Mouse (Mus musculus) limb, embryonic 12.5 days (tissue): ENCODE results near the gene Zfyve28. TPM values are rescaled to one million over a fixed set of nuclear protein-coding genes. Genes with fewer than 3 reads are reported as not detected.

ENCODE experiments used
- ATAC-seq: fragments of 200-750 bp; cut with Nextera tagmentation; 2 replicates; pipeline ENCODE4 v1.8.0; 2017; ENCODE audit warnings: low read depth, moderate TSS enrichment; ENCODE audit not compliant: insufficient number of reproducible peaks, insufficient read depth, low FRiP score, low TSS enrichment
- H3K27ac ChIP-seq: fragments of 300-500 bp; sonication (generic); 2 replicates; pipeline ENCODE4 v1.5.1; 2016; ENCODE audit warnings: mild to moderate bottlenecking, moderate library complexity
- H3K27me3 ChIP-seq: fragments of 300-500 bp; sonication (generic); 2 replicates; pipeline ENCODE4 v1.6.1; 2016; ENCODE audit warnings: mild to moderate bottlenecking, moderate library complexity
- H3K36me3 ChIP-seq: fragments of 300-500 bp; sonication (generic); 2 replicates; pipeline ENCODE4 v1.6.1; 2016; ENCODE audit warnings: mild to moderate bottlenecking, moderate library complexity
- H3K4me1 ChIP-seq: fragments of 300-500 bp; sonication (generic); replicated peaks from 2 replicates; pipeline ENCODE4 v1.6.1; 2016
- H3K4me2 ChIP-seq: fragments of 300-500 bp; sonication (generic); 2 replicates; pipeline ENCODE4 v1.6.1; 2016; ENCODE audit warnings: mild to moderate bottlenecking, moderate library complexity
- H3K4me3 ChIP-seq: fragments of 300-500 bp; sonication (generic); replicated peaks from 2 replicates; pipeline ENCODE4 v1.5.1; 2016; ENCODE audit warnings: mild to moderate bottlenecking
- H3K9ac ChIP-seq: fragments of 300-500 bp; sonication (generic); replicated peaks from 2 replicates; pipeline ENCODE4 v1.6.1; 2016; ENCODE audit warnings: mild to moderate bottlenecking, moderate library complexity
- H3K9me3 ChIP-seq: fragments of 300-500 bp; sonication (generic); 2 replicates; pipeline ENCODE4 v1.6.1; 2016; ENCODE audit warnings: mild to moderate bottlenecking, moderate library complexity
- WGBS: fragments of 180-500 bp; shearing (Covaris S2); methylation state at CpG from one replicate; pipeline ENCODE4 v1.1.7; 2016; 5-methylcytosine and 5-hydroxymethylcytosine counted together
- polyA plus RNA-seq: library from polyadenylated mRNA; unstranded; fragments of >200 nt; fragmentation: Nextera tagmentation; extraction: Ambion mirVana; gene quantifications from 2 replicates; pipeline ENCODE4 v1.2.1, GENCODE M21; 2016

The Zfyve28 gene
- polyA plus RNA-seq, 1 experiment from 2014 or later: 2.0 TPM

GRCm38 (mm10) chr5:34286516-34286915 lies 1.7 kb downstream of the Zfyve28 start:
- 1% methylated on average over 11 of the region's 11 CpGs for WGBS
- Histone ChIP-seq H3K4me1 (peaks cover 27% of the 10 kb centered on the region), H3K9ac (no peak overlapping the region), H3K4me3 (peak overlapping the region; percentile 74), H3K4me2 (peak overlapping the region; percentile 95; the same call in 1 of the 2 replicates), H3K9me3 (no peaks in the 10 kb centered on the region), H3K27me3 (peaks cover 90% of the 10 kb centered on the region), H3K36me3 (no peaks in the 10 kb centered on the region), H3K27ac (no peak overlapping the region)
- ATAC-seq: no peak

GRCm38 (mm10) chr5:34285285-34285684 lies 3.0 kb downstream of the Zfyve28 start:
- Histone ChIP-seq H3K4me3 (no peak overlapping the region), H3K27me3 (peaks cover 80% of the 10 kb centered on the region), H3K36me3 (no peaks in the 10 kb centered on the region), H3K9me3 (no peaks in the 10 kb centered on the region), H3K9ac (no peak overlapping the region), H3K4me2 (no peak overlapping the region), H3K27ac (no peak overlapping the region), H3K4me1 (peaks cover 27% of the 10 kb centered on the region)
- ATAC-seq: no peak
- WGBS: 87% methylated on average over 2 of the region's 2 CpGs

DNA sequence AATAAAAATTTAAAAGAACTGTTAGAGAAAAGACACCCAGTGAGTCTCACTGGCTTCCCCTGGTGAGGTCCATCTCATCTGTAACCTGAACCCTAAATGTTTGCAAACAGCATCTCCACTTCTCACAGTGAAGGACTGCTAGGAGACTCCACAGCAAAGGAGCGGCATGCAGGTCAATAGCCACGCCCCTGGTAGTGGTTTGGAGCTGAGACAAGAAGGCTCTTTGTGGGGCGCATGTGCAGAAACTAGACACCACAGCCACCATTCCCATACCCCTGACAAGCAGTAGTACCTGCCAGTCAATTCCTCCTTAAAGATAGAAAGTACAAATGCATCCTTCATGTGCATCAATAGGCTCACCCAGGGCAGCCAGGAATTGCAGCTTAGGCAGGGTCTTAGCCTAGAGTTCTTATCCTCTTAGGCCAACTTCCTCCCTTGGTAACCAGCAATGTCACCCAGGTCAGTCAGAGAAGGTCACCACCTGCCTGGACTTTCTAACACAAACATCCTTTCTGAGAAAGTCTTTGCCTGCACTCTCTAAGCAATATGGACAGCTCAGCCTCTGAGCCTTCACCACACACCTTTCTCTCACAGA lies 4.0 kb downstream of the Zfyve28 start:
- 42% methylated on average over 3 of the region's 3 CpGs for WGBS

GRCm38 (mm10) chr5:34283355-34283754 lies 4.9 kb downstream of the Zfyve28 start:
- Histone ChIP-seq H3K9me3 (no peaks in the 10 kb centered on the region), H3K36me3 (no peaks in the 10 kb centered on the region), H3K4me2 (no peak overlapping the region), H3K9ac (no peak overlapping the region), H3K4me3 (no peak overlapping the region), H3K4me1 (peaks cover 23% of the 10 kb centered on the region), H3K27ac (no peak overlapping the region), H3K27me3 (peaks cover 60% of the 10 kb centered on the region)
- 87% methylated on average over 5 of the region's 5 CpGs for WGBS
- ATAC-seq: no peak

More for the DNA sequence above, 4.0 kb downstream of the Zfyve28 start:
- H3K9me3 ChIP-seq: no peaks in the 10 kb centered on the region
- no peak for ATAC-seq
- no peak overlapping the region for H3K4me3 ChIP-seq
- H3K9ac ChIP-seq: no peak overlapping the region
- no peak overlapping the region for H3K4me2 ChIP-seq
- no peaks in the 10 kb centered on the region for H3K36me3 ChIP-seq
- H3K27ac ChIP-seq: no peak overlapping the region
- peaks cover 27% of the 10 kb centered on the region for H3K4me1 ChIP-seq
- peaks cover 69% of the 10 kb centered on the region for H3K27me3 ChIP-seq

GRCm38 (mm10) chr5:34280976-34281375 lies 7.3 kb downstream of the Zfyve28 start:
- no peaks in the 10 kb centered on the region for H3K36me3 ChIP-seq
- H3K9ac ChIP-seq: no peak overlapping the region
- no peak for ATAC-seq
- peaks cover 37% of the 10 kb centered on the region for H3K27me3 ChIP-seq
- no peak overlapping the region for H3K4me2 ChIP-seq
- WGBS: 81% methylated on average over 7 of the region's 7 CpGs
- H3K4me1 ChIP-seq: 0 out of 2 replicates have a peak, but pooled peaks cover 8% of the 10 kb centered on the region
- H3K9me3 ChIP-seq: no peaks in the 10 kb centered on the region
- no peak overlapping the region for H3K4me3 ChIP-seq
- H3K27ac ChIP-seq: no peak overlapping the region

GRCm38 (mm10) chr5:34279214-34279613 lies 9.0 kb downstream of the Zfyve28 start:
- no peak for ATAC-seq
- Histone ChIP-seq H3K9ac (no peak overlapping the region), H3K27me3 (peaks cover 21% of the 10 kb centered on the region), H3K4me3 (no peak overlapping the region), H3K9me3 (no peaks in the 10 kb centered on the region), H3K4me1 (0 out of 2 replicates have a peak, but pooled peaks cover 8% of the 10 kb centered on the region), H3K4me2 (no peak overlapping the region), H3K36me3 (no peaks in the 10 kb centered on the region), H3K27ac (no peak overlapping the region)
- WGBS: 85% methylated on average over 9 of the region's 9 CpGs

GRCm38 (mm10) chr5:34278058-34278457 lies 10.2 kb downstream of the Zfyve28 start:
- 0 out of 2 replicates have a peak, but pooled peaks cover 12% of the 10 kb centered on the region for H3K4me1 ChIP-seq
- no peak overlapping the region for H3K9ac ChIP-seq
- ATAC-seq: no peak
- H3K27ac ChIP-seq: no peak overlapping the region
- no peaks in the 10 kb centered on the region for H3K9me3 ChIP-seq
- no peak overlapping the region for H3K4me3 ChIP-seq
- WGBS: 72% methylated on average over 4 of the region's 4 CpGs
- no peaks in the 10 kb centered on the region for H3K36me3 ChIP-seq
- H3K27me3 ChIP-seq: peaks cover 11% of the 10 kb centered on the region; the same call in 1 of the 2 replicates
- H3K4me2 ChIP-seq: no peak overlapping the region

DNA sequence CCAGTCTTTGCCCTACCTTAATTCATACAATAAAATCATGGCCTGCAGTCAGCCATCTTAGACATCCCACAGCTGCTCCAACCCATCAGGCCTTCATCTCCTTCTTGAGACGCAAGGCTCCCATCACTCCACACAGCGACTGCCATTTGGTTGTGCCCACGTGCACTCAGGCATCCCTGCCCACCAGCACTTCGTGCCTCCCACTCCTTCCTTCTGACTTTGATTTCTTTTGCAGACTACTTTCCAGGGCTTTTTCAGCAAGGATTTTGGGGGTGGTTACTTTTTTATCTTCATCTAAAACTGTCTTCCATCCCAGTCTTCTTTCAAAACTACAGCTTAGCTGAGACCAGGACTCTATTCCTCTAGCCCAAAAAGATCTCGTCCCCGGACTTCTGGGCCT lies 11.5 kb downstream of the Zfyve28 start:
- 0 out of 2 replicates have a peak, but pooled peaks cover 8% of the 10 kb centered on the region for H3K4me1 ChIP-seq
- no peak overlapping the region for H3K4me3 ChIP-seq
- WGBS: 73% methylated on average over 6 of the region's 6 CpGs
- H3K27me3 ChIP-seq: 0 out of 2 replicates have a peak, but pooled peaks cover 2% of the 10 kb centered on the region
- H3K9ac ChIP-seq: no peak overlapping the region
- ATAC-seq: no peak
- no peaks in the 10 kb centered on the region for H3K36me3 ChIP-seq
- no peaks in the 10 kb centered on the region for H3K9me3 ChIP-seq
- H3K4me2 ChIP-seq: no peak overlapping the region
- H3K27ac ChIP-seq: no peak overlapping the region

DNA sequence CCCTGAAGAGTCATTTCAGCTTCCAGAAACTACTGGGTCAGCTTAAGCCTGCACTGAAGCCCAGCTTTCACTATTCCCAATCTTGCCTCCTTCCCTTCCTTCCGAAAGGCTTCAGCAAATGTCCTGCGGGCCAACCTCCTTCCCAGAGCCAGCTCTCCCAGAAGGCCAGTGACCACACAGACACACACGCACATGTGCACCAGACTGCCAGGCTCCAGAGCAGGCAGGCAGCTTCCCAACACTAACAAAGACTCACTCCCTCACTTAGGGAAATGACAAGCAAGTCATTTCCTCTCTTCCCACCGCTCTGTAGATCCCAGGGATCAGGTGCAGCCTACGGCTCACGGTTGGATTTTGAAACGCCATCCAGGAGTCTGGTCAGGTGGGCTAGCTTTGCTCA lies 12.1 kb downstream of the Zfyve28 start:
- Histone ChIP-seq H3K4me2 (no peak overlapping the region), H3K9ac (no peak overlapping the region), H3K4me3 (no peak overlapping the region), H3K4me1 (0 out of 2 replicates have a peak, but pooled peaks cover 8% of the 10 kb centered on the region), H3K27ac (no peak overlapping the region), H3K9me3 (no peaks in the 10 kb centered on the region), H3K36me3 (no peaks in the 10 kb centered on the region), H3K27me3 (0 out of 2 replicates have a peak, but pooled peaks cover 2% of the 10 kb centered on the region)
- 76% methylated on average over 7 of the region's 7 CpGs for WGBS
- ATAC-seq: no peak

DNA sequence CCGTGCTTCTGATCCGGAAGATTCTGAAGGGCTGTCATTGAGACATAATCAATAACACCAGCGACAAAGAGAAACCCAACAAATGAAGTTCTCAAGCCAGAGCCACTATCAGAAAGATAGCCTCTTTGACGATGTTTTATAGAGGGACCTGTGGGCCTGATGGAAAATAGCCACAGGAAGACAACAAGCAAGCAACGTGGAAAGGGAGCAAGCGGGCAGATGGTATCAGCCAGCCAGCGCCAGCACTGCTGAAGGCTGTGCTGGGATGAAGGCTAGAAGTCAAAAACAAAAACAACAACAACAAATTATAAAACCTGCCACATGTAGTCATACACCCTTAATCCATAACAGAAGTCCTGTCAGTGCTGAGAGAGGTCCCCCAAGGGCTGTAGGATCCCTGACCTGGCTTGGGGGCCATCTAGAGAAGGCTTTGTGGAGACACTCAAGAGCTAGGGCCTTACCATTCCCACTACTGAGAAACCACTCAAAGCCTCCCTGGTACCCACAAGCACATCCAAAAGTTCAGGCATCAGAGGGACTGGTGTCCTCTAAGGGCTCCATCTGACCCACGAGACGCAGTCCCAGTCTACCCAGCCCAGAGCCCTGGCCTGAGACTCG lies 13.5 kb downstream of the Zfyve28 start:
- ATAC-seq: no peak
- no peak overlapping the region for H3K4me2 ChIP-seq
- WGBS: 87% methylated on average over 10 of the region's 10 CpGs

DNA sequence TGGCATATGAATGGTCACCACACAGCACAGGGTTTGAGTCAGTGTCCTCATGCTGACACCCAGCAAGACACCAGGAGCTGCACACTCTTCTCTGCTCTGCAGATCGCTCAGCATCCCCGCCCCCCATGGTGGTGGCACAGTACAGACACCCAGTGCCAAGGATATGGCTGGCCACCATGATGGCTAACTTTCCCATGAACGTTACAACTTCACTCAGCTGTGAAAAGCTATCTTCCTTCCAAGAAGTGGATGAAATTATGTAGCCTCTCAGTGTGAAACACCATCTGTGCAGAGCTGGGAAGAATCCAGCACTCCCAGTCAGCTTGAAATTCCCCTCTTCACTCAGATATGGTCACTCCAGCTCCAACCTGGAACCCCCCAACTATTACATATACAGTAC lies 14.0 kb downstream of the Zfyve28 start:
- H3K9me3 ChIP-seq: no peaks in the 10 kb centered on the region
- WGBS: 88% methylated on average over 3 of the region's 3 CpGs

More for the DNA sequence above, 13.5 kb downstream of the Zfyve28 start:
- Histone ChIP-seq H3K27ac (no peak overlapping the region), H3K36me3 (no peaks in the 10 kb centered on the region), H3K4me3 (no peak overlapping the region), H3K27me3 (0 out of 2 replicates have a peak, but pooled peaks cover 2% of the 10 kb centered on the region), H3K9me3 (no peaks in the 10 kb centered on the region), H3K4me1 (0 out of 2 replicates have a peak, but pooled peaks cover 8% of the 10 kb centered on the region), H3K9ac (no peak overlapping the region)

More for the DNA sequence above, 14.0 kb downstream of the Zfyve28 start:
- H3K4me2 ChIP-seq: no peak overlapping the region
- no peak overlapping the region for H3K4me3 ChIP-seq
- H3K27ac ChIP-seq: no peak overlapping the region
- no peak for ATAC-seq
- 0 out of 2 replicates have a peak, but pooled peaks cover 8% of the 10 kb centered on the region for H3K4me1 ChIP-seq
- H3K9ac ChIP-seq: no peak overlapping the region
- H3K27me3 ChIP-seq: 0 out of 2 replicates have a peak, but pooled peaks cover 2% of the 10 kb centered on the region
- H3K36me3 ChIP-seq: no peaks in the 10 kb centered on the region
